Mouse (Mus musculus) frontal cortex, postnatal 10 days (tissue): Measurements from ENCODE around the gene Glra4.
A peak's percentile ranks its signal among the peaks of the same experiment; 100 is the strongest.
"Not testable (repeated sequence)": the region's sequence is repeated elsewhere in the genome, so short reads cannot be mapped to it uniquely, and the experiment has no call there.

Experiments
- DNase-seq, 2 experiments: peaks; one replicate each; pipeline ENCODE4 v3.0.0; 2022; ENCODE audit warnings: low spot score in 2 of 2, mixed read lengths in 1 of 2

Glra4 gene

GRCm38 (mm10) chrX:136732016-136732415 is 47.9 kb downstream of the Glra4 start:
- DNase-seq, result no peak

GRCm38 (mm10) chrX:136714742-136715474 is 65.0 kb downstream of the Glra4 start:
- not testable (repeated sequence) for DNase-seq

- DNase-seq, result no peak
These were observed 71.2 kb downstream of the Glra4 start for GRCm38 (mm10) chrX:136708782-136709181.

- DNase-seq, result peak; percentile 34 to 56
These were observed 71.7 kb downstream of the Glra4 start for GRCm38 (mm10) chrX:136708168-136708681.
